8 mouse cellular contexts compared by ENCODE assay signal in genomic region chr5:125164465-125165167, GRCm38 (mm10). TPM values are rescaled to one million over a fixed set of nuclear protein-coding genes. Genes with fewer than 3 reads are reported as not detected.
DNase-seq lines count a peak whose midpoint lies in the region; ATAC-seq and TF ChIP-seq lines count a peak whose summit lies in the region.

No protein-coding gene starts in this region.

- TF ChIP-seq CTCF in E14TG2a.4 (conservative IDR thresholded peaks at IDR 0.05; ENCODE audit: low read length), result no peak

- H3K27me3 ChIP-seq in E14TG2a.4 (ENCODE audit: insufficient read depth, low read length), result no peaks in the 10 kb centered on the region
- H3K27me3 ChIP-seq in forebrain, embryonic 12.5 days, result no peaks in the 10 kb centered on the region
- no peaks in the 10 kb centered on the region for H3K27me3 ChIP-seq in neural tube, embryonic 13.5 days

- peaks cover 95% of the 10 kb centered on the region for H3K4me1 ChIP-seq in E14TG2a.4 (replicated peaks; ENCODE audit: low read depth, low read length)
- H3K4me1 ChIP-seq in forebrain, embryonic 12.5 days, result peaks cover 73% of the 10 kb centered on the region
- H3K4me1 ChIP-seq in neural tube, embryonic 13.5 days (replicated peaks), result peaks cover 99% of the 10 kb centered on the region

- WGBS in forebrain, embryonic 12.5 days, result 46% methylated on average over 12 of the region's 12 CpGs
- 13% methylated on average over 12 of the region's 12 CpGs for WGBS in large intestine, adult 2 months
- WGBS in neural tube, embryonic 13.5 days, result 20% methylated on average over 12 of the region's 12 CpGs

- DNase-seq in adrenal gland, adult 8-10 months, result peak; percentile 84
- DNase-seq in heart, postnatal 36 days, result peak; percentile 74 to 75
- DNase-seq in large intestine, adult 2 months (ENCODE audit: low read depth, low spot score), result peak; percentile 85
- DNase-seq in right cerebral cortex, postnatal 25 days, result no peak

- no peaks in the 10 kb centered on the region for H3K9me3 ChIP-seq in E14TG2a.4 (ENCODE audit: low read length)
- no peaks in the 10 kb centered on the region for H3K9me3 ChIP-seq in forebrain, embryonic 12.5 days
- no peaks in the 10 kb centered on the region for H3K9me3 ChIP-seq in neural tube, embryonic 13.5 days

- peak overlapping the region; percentile 83 for H3K27ac ChIP-seq in forebrain, embryonic 12.5 days
- peak overlapping the region; percentile 89 for H3K27ac ChIP-seq in neural tube, embryonic 13.5 days (replicated peaks)

- H3K36me3 ChIP-seq in E14TG2a.4 (ENCODE audit: insufficient read depth, low read length), result peaks cover 39% of the 10 kb centered on the region
- no peaks in the 10 kb centered on the region; the same call in 1 of the 2 replicates for H3K36me3 ChIP-seq in forebrain, embryonic 12.5 days (replicated peaks)
- no peaks in the 10 kb centered on the region for H3K36me3 ChIP-seq in neural tube, embryonic 13.5 days

- peak overlapping the region; percentile 60 for H3K4me3 ChIP-seq in E14TG2a.4 (replicated peaks; ENCODE audit: low read length)
- no peak overlapping the region for H3K4me3 ChIP-seq in forebrain, embryonic 12.5 days (replicated peaks)
- H3K4me3 ChIP-seq in neural tube, embryonic 13.5 days, result no peak overlapping the region

- peak overlapping the region; percentile 13; the same call in 1 of the 2 replicates for H3K4me2 ChIP-seq in forebrain, embryonic 12.5 days
- peak overlapping the region; percentile 24 for H3K4me2 ChIP-seq in neural tube, embryonic 13.5 days

- peak overlapping the region; percentile 33; the same call in 1 of the 2 replicates for H3K9ac ChIP-seq in forebrain, embryonic 12.5 days
- H3K9ac ChIP-seq in neural tube, embryonic 13.5 days, result peak overlapping the region; percentile 60

- peak; percentile 5; the same call in 1 of the 2 replicates for ATAC-seq in forebrain, embryonic 12.5 days (ENCODE audit: low FRiP score)
- no peak for ATAC-seq in neural tube, embryonic 13.5 days (ENCODE audit: low read depth)
- ATAC-seq in activated CD4-positive, CD25-positive, alpha-beta regulatory T cell, adult 4 months, result no peak

- intact Hi-C loops in heart, postnatal 36 days (cut with DNase I), result no loop called here

RNA-seq across cellular contexts. Expression of gene Ncor2, which starts 14.4 kb away (rescaled TPM):
- total RNA-seq in adrenal gland, adult 8-10 months (2022), result 100 to 1,000 TPM; 188 to 380 (median 257) TPM
- 26.0 and 27.0 TPM in 2 replicates for polyA plus RNA-seq in forebrain, embryonic 12.5 days (2016; fragmentation: Nextera tagmentation; extraction: Ambion mirVana)
- total RNA-seq in heart, postnatal 36 days (2021), result 10 to 100 TPM; 70.5 to 74.8 TPM
- 20.9 and 22.8 TPM in 2 replicates for polyA plus RNA-seq in large intestine, adult 2 months (2012; rRNA removed)
- polyA plus RNA-seq in neural tube, embryonic 13.5 days (2015; fragmentation: Nextera tagmentation; extraction: Ambion mirVana), result 29.2 and 30.4 TPM in 2 replicates
- 1 to 10 TPM; 2.9 to 8.0 TPM for polyA plus RNA-seq in activated CD4-positive, CD25-positive, alpha-beta regulatory T cell, adult 4 months (2017; shearing (Covaris generic))
